Mouse (Mus musculus) lung, postnatal 0 days (tissue): ENCODE results near the gene Aldoart1.

Source experiments
- CTCF ChIP-seq: IDR thresholded peaks from 2 replicates; pipeline ENCODE4 v1.5.1; 2016; ENCODE audit warnings: antibody characterized with exemption, mild to moderate bottlenecking
- EP300 ChIP-seq: IDR thresholded peaks from 2 replicates; pipeline ENCODE4 v1.6.1; 2016; ENCODE audit warnings: antibody characterized with exemption, mild to moderate bottlenecking, control low read depth

DNA sequence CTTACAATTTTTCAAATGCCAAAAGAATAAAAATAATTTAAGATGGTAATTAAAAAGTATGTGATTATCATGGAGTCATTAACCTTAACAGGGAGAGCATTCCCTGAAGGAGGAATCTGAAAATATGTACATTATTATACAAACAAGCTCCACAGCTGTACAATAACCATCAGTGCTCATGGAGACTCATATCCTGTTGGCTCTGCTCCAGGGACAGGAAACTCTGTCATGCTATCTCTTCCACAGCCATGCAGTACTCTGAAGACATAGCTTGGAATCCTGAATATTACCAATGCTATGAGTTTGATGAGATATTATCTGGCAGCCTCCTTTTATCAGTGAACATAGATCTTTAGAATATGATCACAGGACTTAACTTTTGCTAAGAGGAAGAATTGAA, 8.2 kb downstream of the Aldoart1 start:
- TF ChIP-seq CTCF, result no peak
- no peak for TF ChIP-seq EP300
